Mouse (Mus musculus): ENCODE measurements around the gene Gm49391. TPM values are rescaled to one million over a fixed set of nuclear protein-coding genes. Genes with fewer than 3 reads are reported as not detected.
"Not testable (repeated sequence)": the region's sequence is repeated elsewhere in the genome, so short reads cannot be mapped to it uniquely, and the experiment has no call there.

Gm49391 gene
- total and polyA plus RNA-seq, 3 experiments, result not detected

DNA sequence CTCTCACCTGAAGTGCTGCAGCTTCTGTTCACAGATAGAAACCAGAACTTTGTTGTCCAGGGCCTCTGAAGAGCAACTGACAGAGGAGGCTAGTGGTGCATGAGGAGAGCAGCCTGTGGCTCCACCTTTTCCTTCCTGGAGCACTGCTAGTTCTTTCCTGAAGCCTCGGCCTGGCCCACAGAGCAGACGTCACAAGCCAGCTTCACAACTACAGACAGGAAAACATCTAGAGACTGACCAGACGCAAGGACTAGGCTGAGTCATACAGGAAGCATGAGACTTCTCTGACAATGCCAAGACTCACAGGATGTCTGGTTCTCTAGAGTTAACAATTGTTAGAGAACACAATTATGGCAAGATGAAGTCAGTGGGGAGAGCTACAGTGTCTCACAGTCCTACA lies 39.0 kb downstream of the Gm49391 start, which contains the start of gene Ctla2b:
TSS of gene Ctla2b (minus strand) at position 120 of the 400 bp plus-strand sequence.
- in situ Hi-C loops (cut with MboI; ENCODE audit: low pct_ligation_motif_present, low pct_unique_long_range_greater_than_20kb, low sequenced_read_pairs), result no loop called here

DNA sequence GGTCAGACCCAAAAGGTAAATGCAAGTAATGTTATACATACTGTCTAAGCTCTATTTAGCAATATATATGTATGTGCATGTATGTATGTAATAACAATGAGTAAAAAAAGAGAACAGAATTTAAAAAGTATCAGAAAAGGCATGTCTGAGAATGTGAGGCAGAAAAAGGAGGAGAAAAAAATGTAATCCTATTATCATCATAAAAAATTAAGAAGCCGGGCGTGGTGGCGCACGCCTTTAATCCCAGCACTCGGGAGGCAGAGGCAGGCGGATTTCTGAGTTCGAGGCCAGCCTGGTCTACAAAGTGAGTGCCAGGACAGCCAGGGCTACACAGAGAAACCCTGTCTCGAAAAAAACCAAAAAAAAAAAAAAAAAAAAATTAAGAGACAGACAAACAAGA lies 39.6 kb downstream of the Gm49391 start, which contains the start of gene Gm49392:
TSS of gene Gm49392 (minus strand) at position 101 of the 400 bp plus-strand sequence.
- H3K9ac ChIP-seq (ENCODE audit: insufficient read depth, low read depth); H3K4me1 ChIP-seq (ENCODE audit: control insufficient read depth in 1 of 2, insufficient read depth in 2 of 2); H3K79me2 ChIP-seq (replicated peaks; ENCODE audit: control insufficient read depth, extremely low read depth, insufficient read depth, poor library complexity, severe bottlenecking); H3K27me3 ChIP-seq (replicated peaks); H3K36me3 ChIP-seq (replicated peaks in 1 of 2; ENCODE audit: control insufficient read depth in 1 of 2, insufficient read depth in 1 of 2, low read length in 1 of 2); H3K27ac ChIP-seq (ENCODE audit: insufficient read depth, low read depth); H3K4me2 ChIP-seq (ENCODE audit: insufficient read depth, low read depth, poor library complexity, severe bottlenecking); dilution Hi-C loops (cut with MboI; ENCODE audit: extremely low pct_ligation_motif_present, extremely low pct_unique_long_range_greater_than_20kb, low sequenced_read_pairs); H3K4me3 ChIP-seq (replicated peaks in 1 of 3; ENCODE audit: low read depth in 2 of 3, low read length in 2 of 3, poor library complexity in 1 of 3); DNase-seq (ENCODE audit: extremely low read depth); in situ Hi-C loops (cut with MboI; ENCODE audit: low pct_ligation_motif_present, low pct_unique_long_range_greater_than_20kb, low sequenced_read_pairs): not testable (repeated sequence)
- H3K9me3 ChIP-seq (replicated peaks; ENCODE audit: low read length), result peaks cover 34% of the 10 kb centered on the region

More for the DNA sequence above, 39.0 kb downstream of the Gm49391 start, which contains the start of gene Ctla2b:
- dilution Hi-C loops (cut with MboI; ENCODE audit: extremely low pct_ligation_motif_present, extremely low pct_unique_long_range_greater_than_20kb, low sequenced_read_pairs), result no loop called here
- no peak for DNase-seq (ENCODE audit: extremely low read depth)
- Histone ChIP-seq H3K9ac (ENCODE audit: insufficient read depth, low read depth) (no peak within 1 kb of the TSS), H3K79me2 (replicated peaks; ENCODE audit: control insufficient read depth, extremely low read depth, insufficient read depth, poor library complexity, severe bottlenecking) (no peaks in the 10 kb centered on the region), H3K9me3 (replicated peaks; ENCODE audit: low read length) (peaks cover 37% of the 10 kb centered on the region), H3K4me1 (ENCODE audit: control insufficient read depth in 1 of 2, insufficient read depth in 2 of 2) (no peaks in the 10 kb centered on the region), H3K4me3 (replicated peaks in 1 of 3; ENCODE audit: low read depth in 2 of 3, low read length in 2 of 3, poor library complexity in 1 of 3) (no peak within 1 kb of the TSS), H3K36me3 (replicated peaks in 1 of 2; ENCODE audit: control insufficient read depth in 1 of 2, insufficient read depth in 1 of 2, low read length in 1 of 2) (no peaks in the 10 kb centered on the region), H3K4me2 (ENCODE audit: insufficient read depth, low read depth, poor library complexity, severe bottlenecking) (no peak within 1 kb of the TSS), H3K27me3 (replicated peaks) (no peaks in the 10 kb centered on the region), H3K27ac (ENCODE audit: insufficient read depth, low read depth) (no peak within 1 kb of the TSS)
- TF ChIP-seq RCOR1 (conservative IDR thresholded peaks at IDR 0.05; ENCODE audit: low read depth, low read length), result no peak
- TF ChIP-seq MEF2A (IDR thresholded peaks at IDR 0.05; ENCODE audit: borderline replicate concordance, low read depth, low read length), result no peak
- TF ChIP-seq MXI1 (IDR thresholded peaks at IDR 0.05; ENCODE audit: low read depth, low read length), result no peak
- TF ChIP-seq POLR2AphosphoS2 (IDR thresholded peaks at IDR 0.05; ENCODE audit: low read depth, low read length), result no peak
- TF ChIP-seq PAX5 (IDR thresholded peaks at IDR 0.05; ENCODE audit: low read length), result no peak
- TF ChIP-seq JUND (conservative IDR thresholded peaks at IDR 0.05; ENCODE audit: low read depth, low read length), result no peak

DNA sequence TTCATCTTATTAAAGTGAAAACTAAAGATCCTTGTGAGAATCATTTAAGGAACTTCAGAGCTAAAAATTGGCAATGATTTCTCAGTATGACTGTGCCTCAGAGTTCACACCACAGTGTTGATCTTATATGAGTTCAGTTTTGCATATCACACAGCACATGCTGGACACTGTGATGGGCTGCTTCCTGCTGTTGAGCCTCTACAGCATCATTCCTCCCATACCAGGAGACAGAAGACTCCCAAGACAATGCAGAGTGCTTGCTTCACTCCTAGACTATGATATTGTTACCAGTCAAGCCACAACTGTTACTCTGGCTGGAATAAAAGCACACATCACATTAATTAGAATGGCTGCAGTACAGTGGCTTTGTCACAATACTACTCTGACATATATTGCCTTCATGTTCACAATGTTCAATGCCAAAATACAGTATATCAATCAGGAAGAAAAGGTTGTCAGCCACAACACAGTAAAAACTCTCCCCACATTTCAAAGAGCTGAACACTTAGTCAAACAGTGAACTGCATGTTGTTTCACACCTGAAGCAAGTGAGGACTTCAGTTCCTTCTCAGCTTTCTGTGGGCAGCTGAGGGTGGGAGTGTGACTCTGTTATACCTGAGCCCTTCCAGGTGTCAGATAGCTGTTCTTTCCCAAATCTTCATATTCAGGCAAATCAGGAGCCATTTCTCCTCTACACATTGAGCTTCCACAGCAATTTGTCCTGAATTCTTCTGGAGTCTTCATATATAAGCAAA lies 40.8 kb downstream of the Gm49391 start:
- H3K36me3 ChIP-seq (replicated peaks in 1 of 2; ENCODE audit: control insufficient read depth in 1 of 2, insufficient read depth in 1 of 2, low read length in 1 of 2), result no peaks in the 10 kb centered on the region
- no peak for TF ChIP-seq MEF2A (IDR thresholded peaks at IDR 0.05; ENCODE audit: borderline replicate concordance, low read depth, low read length)
- TF ChIP-seq RAD21 (IDR thresholded peaks at IDR 0.05; ENCODE audit: low read depth, low read length), result no peak
- TF ChIP-seq ZMIZ1 (IDR thresholded peaks at IDR 0.05; ENCODE audit: low read depth, low read length), result no peak
- no peak for TF ChIP-seq TBP (conservative IDR thresholded peaks at IDR 0.05; ENCODE audit: low read depth, low read length)
- no peak for TF ChIP-seq NRF1 (IDR thresholded peaks at IDR 0.05; ENCODE audit: low read depth, low read length)
- TF ChIP-seq RCOR1 (conservative IDR thresholded peaks at IDR 0.05; ENCODE audit: low read depth, low read length), result no peak
- no peak for TF ChIP-seq HCFC1 (IDR thresholded peaks at IDR 0.05; ENCODE audit: low read depth, low read length)
- TF ChIP-seq MAFK (IDR thresholded peaks at IDR 0.05; ENCODE audit: insufficient replicate concordance, low read length), result no peak
- TF ChIP-seq JUN (IDR thresholded peaks at IDR 0.05; ENCODE audit: insufficient read depth, low read depth, low read length), result no peak
- no peak for TF ChIP-seq MYC (IDR thresholded peaks at IDR 0.05; ENCODE audit: low read depth, low read length)
- no peak for TF ChIP-seq USF2 (conservative IDR thresholded peaks at IDR 0.05; ENCODE audit: low read depth, low read length)
- TF ChIP-seq KAT2A (IDR thresholded peaks at IDR 0.05; ENCODE audit: insufficient replicate concordance, low read length), result no peak
- no peak for TF ChIP-seq UBTF (IDR thresholded peaks at IDR 0.05; ENCODE audit: low read depth, low read length)
- TF ChIP-seq EP300 (IDR thresholded peaks at IDR 0.05; ENCODE audit: low read length), result no peak
- H3K9ac ChIP-seq (ENCODE audit: insufficient read depth, low read depth), result no peak overlapping the region
- no peaks in the 10 kb centered on the region for H3K79me2 ChIP-seq (replicated peaks; ENCODE audit: control insufficient read depth, extremely low read depth, insufficient read depth, poor library complexity, severe bottlenecking)
- in situ Hi-C loops (cut with MboI; ENCODE audit: low pct_ligation_motif_present, low pct_unique_long_range_greater_than_20kb, low sequenced_read_pairs) (no loop called here), dilution Hi-C loops (cut with MboI; ENCODE audit: extremely low pct_ligation_motif_present, extremely low pct_unique_long_range_greater_than_20kb, low sequenced_read_pairs) (no loop called here)
- no peaks in the 10 kb centered on the region for H3K27me3 ChIP-seq (replicated peaks)
- no peak overlapping the region for H3K27ac ChIP-seq (ENCODE audit: insufficient read depth, low read depth)
- no peak for DNase-seq (ENCODE audit: extremely low read depth)
- no peaks in the 10 kb centered on the region for H3K4me1 ChIP-seq (ENCODE audit: control insufficient read depth in 1 of 2, insufficient read depth in 2 of 2)
- H3K9me3 ChIP-seq (replicated peaks; ENCODE audit: low read length), result peaks cover 37% of the 10 kb centered on the region
- no peak overlapping the region for H3K4me2 ChIP-seq (ENCODE audit: insufficient read depth, low read depth, poor library complexity, severe bottlenecking)
- no peak overlapping the region for H3K4me3 ChIP-seq (replicated peaks in 1 of 3; ENCODE audit: low read depth in 2 of 3, low read length in 2 of 3, poor library complexity in 1 of 3)
